Mouse (Mus musculus) liver, adult 2 months (tissue): ENCODE data around the gene N4bp1. TPM values are rescaled to one million over a fixed set of nuclear protein-coding genes. Genes with fewer than 3 reads are reported as not detected.

ENCODE experiments used
- DNase-seq: peaks from one replicate; pipeline ENCODE4 v3.0.0-alpha.2; 2011; ENCODE audit warnings: low read depth, low spot score; ENCODE audit errors: extremely low read depth
- H3K27ac ChIP-seq: fragments of 200-500 bp; replicated peaks from 2 replicates; pipeline ENCODE4 v1.5.1; 2012; ENCODE audit warnings: low read depth, mild to moderate bottlenecking, control low read depth, inconsistent platforms, low read length; ENCODE audit not compliant: insufficient read depth
- H3K27me3 ChIP-seq: fragments of 200-500 bp; 2 replicates; pipeline ENCODE4 v1.6.1; 2012; ENCODE audit warnings: mild to moderate bottlenecking, moderate library complexity, low read length, inconsistent platforms; ENCODE audit not compliant: control insufficient read depth, insufficient read depth
- H3K36me3 ChIP-seq: fragments of 200-500 bp; 2 replicates; pipeline ENCODE4 v1.6.1; 2012; ENCODE audit warnings: low read length, inconsistent platforms; ENCODE audit not compliant: control insufficient read depth, insufficient read depth
- H3K4me1 ChIP-seq: fragments of 200-500 bp; 2 replicates; pipeline ENCODE4 v1.6.1; 2011; ENCODE audit warnings: low read length; ENCODE audit not compliant: control insufficient read depth, insufficient read depth
- H3K4me3 ChIP-seq: fragments of 200-500 bp; 2 replicates; pipeline ENCODE4 v1.5.1; 2011; ENCODE audit warnings: low read depth, mild to moderate bottlenecking, control low read depth, low read length, moderate library complexity; ENCODE audit not compliant: insufficient read depth
- H3K79me2 ChIP-seq: fragments of 200-500 bp; 2 replicates; pipeline ENCODE4 v1.6.1; 2012; ENCODE audit warnings: inconsistent platforms, mild to moderate bottlenecking, low read length, moderate library complexity; ENCODE audit not compliant: control insufficient read depth, insufficient read depth
- H3K9ac ChIP-seq: fragments of 200-500 bp; 2 replicates; pipeline ENCODE4 v1.6.1; 2012; ENCODE audit warnings: low read depth, mild to moderate bottlenecking, control low read depth, inconsistent platforms, low read length
- CTCF ChIP-seq: fragments of 200-500 bp; IDR thresholded peaks from 2 replicates; pipeline ENCODE4 v1.5.1; 2011; ENCODE audit warnings: low read depth, low read length, control low read depth
- POLR2A ChIP-seq: fragments of 200-500 bp; IDR thresholded peaks from 2 replicates; pipeline ENCODE4 v1.6.1; 2011; ENCODE audit warnings: low read length, control low read depth; ENCODE audit not compliant: insufficient read depth; ENCODE audit errors: extremely low read depth
- WGBS: fragments of 180-500 bp; shearing (Covaris S2); methylation state at CpG from one replicate; pipeline ENCODE4 v1.1.7; 2018; 5-methylcytosine and 5-hydroxymethylcytosine counted together
- polyA plus RNA-seq: library from polyadenylated mRNA; depleted of rRNA; stranded (reverse); fragments of >200 nt; gene quantifications from 2 replicates; pipeline ENCODE4 v1.2.3, GENCODE M21; 2012
- total RNA-seq: library from RNA; depleted of rRNA; stranded (reverse); fragments of >200 nt; gene quantifications from 2 replicates; pipeline ENCODE4 v1.2.3, GENCODE M21; 2014

N4bp1 gene
- total and polyA plus RNA-seq, 2 experiments = 3.5 to 5.1 TPM

DNA sequence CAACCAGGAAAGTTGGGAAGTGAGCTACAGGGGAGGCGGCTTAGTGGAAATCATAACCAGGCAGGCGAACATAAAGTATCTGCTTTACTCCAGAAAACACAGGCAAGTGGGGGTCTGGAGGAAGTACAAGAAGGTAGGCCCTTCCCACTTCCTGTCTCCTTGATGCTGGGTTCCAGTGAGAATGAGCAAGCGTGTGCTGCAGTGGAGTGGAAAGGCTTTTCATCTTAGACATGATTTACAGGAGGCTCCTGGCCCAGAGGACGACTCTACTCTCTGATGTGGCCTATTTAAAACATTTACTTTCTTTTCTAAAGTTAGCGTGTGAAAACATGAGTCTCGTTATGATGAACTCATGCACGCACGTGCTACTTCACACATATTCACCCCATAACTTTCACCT is 105.9 kb downstream of the N4bp1 start:
- H3K36me3 ChIP-seq = no peaks in the 10 kb centered on the region
- TF ChIP-seq POLR2A (no peak), CTCF (no peak)
- H3K27ac ChIP-seq = no peak overlapping the region
- no peak for DNase-seq
- WGBS = 89% methylated on average over 8 of the region's 8 CpGs
- H3K4me3 ChIP-seq = no peak overlapping the region
- no peaks in the 10 kb centered on the region for H3K79me2 ChIP-seq
- no peaks in the 10 kb centered on the region for H3K27me3 ChIP-seq
- H3K4me1 ChIP-seq = no peaks in the 10 kb centered on the region
- no peak overlapping the region for H3K9ac ChIP-seq

DNA sequence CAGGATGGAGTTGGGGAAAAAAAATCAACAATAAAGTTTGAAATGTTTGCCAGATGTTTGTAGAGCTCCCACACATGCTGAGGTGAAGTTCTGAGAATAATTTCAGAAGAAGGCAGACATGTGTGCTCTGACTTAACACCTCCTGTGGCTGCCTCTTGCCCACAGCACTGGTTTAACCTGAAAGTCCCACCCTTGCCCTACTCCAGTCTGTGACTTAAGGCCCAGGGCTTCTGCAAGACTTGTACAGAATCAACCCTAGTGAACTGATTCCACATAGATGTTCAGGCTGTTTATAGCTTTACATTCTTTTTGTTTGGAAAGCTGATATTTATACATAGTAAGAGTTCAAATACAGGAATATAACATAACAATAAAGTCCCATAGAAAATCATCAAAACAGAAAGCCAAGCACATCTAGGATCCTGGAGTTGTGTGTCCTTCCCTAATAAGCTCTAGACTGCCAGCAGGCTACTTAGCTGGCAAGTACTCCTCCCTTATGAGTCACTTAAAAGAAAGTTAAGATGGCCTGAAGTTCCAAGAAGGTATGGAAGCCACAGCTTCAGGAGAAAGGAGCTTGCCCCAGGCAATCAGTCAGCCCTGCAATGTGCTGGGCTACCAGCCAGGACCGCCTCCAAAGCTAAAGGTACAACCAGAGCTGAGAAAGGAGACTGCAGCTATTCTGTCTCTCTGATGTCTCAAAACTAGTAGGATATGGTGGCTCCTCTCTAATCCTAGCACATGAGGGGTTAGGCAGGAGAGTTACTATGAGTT is 114.9 kb downstream of the N4bp1 start:
- H3K4me3 ChIP-seq = no peak overlapping the region
- H3K4me1 ChIP-seq = peaks cover 5% of the 10 kb centered on the region; the same call in 1 of the 2 replicates
- no peaks in the 10 kb centered on the region for H3K36me3 ChIP-seq
- H3K79me2 ChIP-seq = no peaks in the 10 kb centered on the region
- 0 out of 2 replicates have a peak, but pooled peaks cover 2% of the 10 kb centered on the region for H3K27me3 ChIP-seq
- WGBS = 72% methylated on average over 1 of the region's 1 CpGs
- DNase-seq = no peak
- TF ChIP-seq POLR2A (no peak), CTCF (no peak)
- H3K27ac ChIP-seq = no peak overlapping the region
- no peak overlapping the region for H3K9ac ChIP-seq

DNA sequence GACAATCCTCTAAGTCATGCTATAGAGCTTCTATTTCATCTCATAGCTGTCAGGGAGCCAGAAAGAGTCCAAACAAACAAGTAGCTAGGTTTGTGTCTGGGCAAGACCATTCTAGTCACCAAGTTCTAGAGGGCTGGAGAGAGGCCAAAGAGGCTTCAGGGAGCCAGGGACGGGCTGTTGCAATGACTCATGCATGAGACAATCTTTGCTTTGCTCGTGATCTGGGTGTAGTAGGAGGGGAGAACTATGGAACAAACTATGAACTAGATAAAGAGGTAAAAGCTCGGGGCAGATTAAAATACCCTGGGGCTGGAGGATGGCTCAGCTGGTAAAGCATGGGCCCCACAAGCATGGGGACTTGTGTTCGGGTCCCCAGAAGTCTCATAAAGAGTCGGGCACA is 116.6 kb downstream of the N4bp1 start:
- H3K36me3 ChIP-seq = no peaks in the 10 kb centered on the region
- no peak overlapping the region for H3K9ac ChIP-seq
- no peak overlapping the region for H3K27ac ChIP-seq
- DNase-seq = peak; percentile 73
- H3K79me2 ChIP-seq = no peaks in the 10 kb centered on the region
- TF ChIP-seq CTCF = no peak
- TF ChIP-seq POLR2A = no peak
- H3K4me3 ChIP-seq = no peak overlapping the region
- WGBS = 42% methylated on average over 5 of the region's 5 CpGs
- H3K4me1 ChIP-seq = peaks cover 5% of the 10 kb centered on the region; the same call in 1 of the 2 replicates
- 0 out of 2 replicates have a peak, but pooled peaks cover 2% of the 10 kb centered on the region for H3K27me3 ChIP-seq

DNA sequence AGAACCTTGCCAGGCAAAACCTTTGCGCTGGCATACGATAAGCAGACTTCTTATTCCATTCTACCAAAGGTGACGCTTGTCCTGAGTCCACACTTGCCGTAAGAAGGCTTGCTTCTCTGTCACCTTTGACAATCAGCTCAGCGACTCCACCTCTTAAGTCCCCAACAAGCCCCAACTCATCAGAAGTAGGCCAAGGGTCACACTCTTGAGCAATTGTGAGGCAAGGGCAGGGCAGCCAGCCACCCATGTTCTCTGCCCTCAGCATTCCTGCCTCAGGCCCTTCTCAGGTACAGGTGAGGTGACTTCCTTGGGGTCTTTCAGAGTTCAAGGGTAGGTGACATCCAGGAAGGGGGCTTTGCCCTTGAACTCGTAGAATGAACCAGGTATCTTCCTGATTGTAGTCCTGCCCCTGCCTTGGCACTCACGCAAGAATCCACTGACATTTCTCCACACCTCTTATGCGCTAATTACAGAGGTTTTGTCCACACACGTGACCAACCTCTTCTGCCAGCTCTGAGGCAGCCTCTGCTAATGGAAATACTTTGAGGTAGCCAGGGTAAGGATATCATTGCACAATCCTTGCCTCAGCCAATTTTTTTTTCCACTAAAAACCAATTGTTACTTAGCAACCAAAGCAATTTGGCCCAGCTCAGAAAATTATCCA is 118.4 kb downstream of the N4bp1 start:
- WGBS = 39% methylated on average over 9 of the region's 9 CpGs
- H3K36me3 ChIP-seq = no peaks in the 10 kb centered on the region
- no peak for TF ChIP-seq POLR2A
- TF ChIP-seq CTCF = no peak
- no peak overlapping the region for H3K4me3 ChIP-seq
- no peak overlapping the region for H3K9ac ChIP-seq
- H3K27me3 ChIP-seq = no peaks in the 10 kb centered on the region
- peak overlapping the region; percentile 10; the same call in 1 of the 2 replicates for H3K27ac ChIP-seq
- peak; percentile 95 for DNase-seq
- H3K4me1 ChIP-seq = peaks cover 9% of the 10 kb centered on the region; the same call in 1 of the 2 replicates
- H3K79me2 ChIP-seq = no peaks in the 10 kb centered on the region

DNA sequence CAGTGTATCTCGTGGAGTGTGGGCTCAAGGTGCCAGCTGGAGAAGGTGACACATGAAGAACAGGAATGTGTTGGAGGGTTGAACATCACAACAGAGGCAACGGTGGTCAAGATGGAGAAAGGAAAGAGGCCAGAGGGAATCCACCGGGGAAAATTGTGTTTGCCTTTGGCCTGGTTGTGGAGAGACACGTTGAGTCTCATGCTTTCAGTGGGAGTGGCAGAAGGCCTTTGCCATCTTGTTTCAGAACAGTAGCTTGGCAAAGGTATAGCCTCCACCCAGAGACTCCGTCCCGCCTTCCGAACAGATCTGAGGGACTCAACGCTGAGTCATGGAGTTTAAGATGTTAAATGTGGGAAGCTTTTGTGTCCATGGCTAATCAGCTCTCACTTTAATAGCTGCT is 119.4 kb downstream of the N4bp1 start:
- Histone ChIP-seq H3K4me3 (no peak overlapping the region), H3K36me3 (no peaks in the 10 kb centered on the region), H3K27me3 (no peaks in the 10 kb centered on the region), H3K27ac (no peak overlapping the region), H3K4me1 (peaks cover 9% of the 10 kb centered on the region; the same call in 1 of the 2 replicates), H3K79me2 (no peaks in the 10 kb centered on the region), H3K9ac (no peak overlapping the region)
- DNase-seq = no peak
- 94% methylated on average over 8 of the region's 8 CpGs for WGBS
- TF ChIP-seq POLR2A (no peak), CTCF (no peak)
